In genomic region chr7:120201771-120202170, GRCm38 (mm10) we compare ENCODE assay signal across 8 mouse cellular contexts. TPM values are rescaled to one million over a fixed set of nuclear protein-coding genes. Genes with fewer than 3 reads are reported as not detected.
DNase-seq lines count a peak whose midpoint lies in the region; ATAC-seq and TF ChIP-seq lines count a peak whose summit lies in the region.

Crym (minus strand) TSS chr7:120202111.

- TF ChIP-seq POLR2A in small intestine, adult 2 months (IDR thresholded peaks at IDR 0.05; ENCODE audit: low read depth, low read length), result no peak

- H3K4me2 ChIP-seq in heart, embryonic 14.5 days (ENCODE audit: low read length), result peak within 1 kb of the TSS; percentile 53
- peak within 1 kb of the TSS; percentile 43 for H3K4me2 ChIP-seq in intestine, embryonic 16.5 days (ENCODE audit: low read depth, low read length)
- H3K4me2 ChIP-seq in liver, embryonic 13.5 days, result peak within 1 kb of the TSS; percentile 36

- H3K36me3 ChIP-seq in heart, embryonic 14.5 days (ENCODE audit: control insufficient read depth, insufficient read depth, low read length), result no peaks in the 10 kb centered on the region
- H3K36me3 ChIP-seq in intestine, embryonic 16.5 days (ENCODE audit: control insufficient read depth, insufficient read depth, low read length), result no peaks in the 10 kb centered on the region
- H3K36me3 ChIP-seq in liver, embryonic 13.5 days, result no peaks in the 10 kb centered on the region
- H3K36me3 ChIP-seq in small intestine, adult 2 months (ENCODE audit: control insufficient read depth, insufficient read depth, low read length), result no peaks in the 10 kb centered on the region

- peak within 1 kb of the TSS; percentile 12 to 17 for H3K4me3 ChIP-seq in heart, embryonic 14.5 days (ENCODE audit: control insufficient read depth in 1 of 2, insufficient read depth in 1 of 2, low read depth in 1 of 2, low read length in 2 of 2)
- H3K4me3 ChIP-seq in intestine, embryonic 16.5 days (ENCODE audit: low read length), result peak within 1 kb of the TSS; percentile 24
- H3K4me3 ChIP-seq in liver, embryonic 13.5 days (replicated peaks), result 0 out of 2 replicates have a peak within 1 kb of the TSS, but pooled peaks have one; percentile 4
- H3K4me3 ChIP-seq in small intestine, adult 2 months (ENCODE audit: low read depth, low read length), result peak within 1 kb of the TSS; percentile 52

- H3K9me3 ChIP-seq in heart, embryonic 14.5 days (ENCODE audit: control insufficient read depth, low read length), result no peaks in the 10 kb centered on the region
- no peaks in the 10 kb centered on the region for H3K9me3 ChIP-seq in intestine, embryonic 16.5 days (ENCODE audit: control insufficient read depth, low read length)
- H3K9me3 ChIP-seq in liver, embryonic 13.5 days (replicated peaks), result no peaks in the 10 kb centered on the region

- ATAC-seq in heart, embryonic 14.5 days (ENCODE audit: insufficient number of reproducible peaks, insufficient read depth, low FRiP score, low read depth), result no peak
- no peak for ATAC-seq in intestine, embryonic 16.5 days
- ATAC-seq in liver, embryonic 13.5 days (ENCODE audit: low read depth), result no peak
- no peak for ATAC-seq in monocyte, adult 5-6 weeks (replicated peaks; ENCODE audit: insufficient number of reproducible peaks, low FRiP score, low TSS enrichment, poor library complexity, severe bottlenecking)

- H3K27ac ChIP-seq in heart, embryonic 14.5 days (replicated peaks in 1 of 2; ENCODE audit: control insufficient read depth in 1 of 2, insufficient read depth in 1 of 2, low read depth in 2 of 2, low read length in 2 of 2), result no peak within 1 kb of the TSS
- H3K27ac ChIP-seq in intestine, embryonic 16.5 days (ENCODE audit: low read length), result no peak within 1 kb of the TSS
- H3K27ac ChIP-seq in liver, embryonic 13.5 days, result no peak within 1 kb of the TSS
- H3K27ac ChIP-seq in small intestine, adult 2 months (ENCODE audit: insufficient read depth, low read depth, low read length), result no peak within 1 kb of the TSS

- H3K27me3 ChIP-seq in heart, embryonic 14.5 days (ENCODE audit: control insufficient read depth, insufficient read depth, low read length), result peaks cover 43% of the 10 kb centered on the region
- peaks cover 19% of the 10 kb centered on the region for H3K27me3 ChIP-seq in intestine, embryonic 16.5 days (replicated peaks; ENCODE audit: control insufficient read depth, insufficient read depth, low read length)
- peaks cover 13% of the 10 kb centered on the region for H3K27me3 ChIP-seq in liver, embryonic 13.5 days
- H3K27me3 ChIP-seq in small intestine, adult 2 months (ENCODE audit: control insufficient read depth, insufficient read depth, low read length), result no peaks in the 10 kb centered on the region

- no peak within 1 kb of the TSS for H3K9ac ChIP-seq in heart, embryonic 14.5 days (ENCODE audit: low read length)
- peak within 1 kb of the TSS; percentile 15 for H3K9ac ChIP-seq in intestine, embryonic 16.5 days (ENCODE audit: low read depth, low read length)
- H3K9ac ChIP-seq in liver, embryonic 13.5 days, result no peak within 1 kb of the TSS

- WGBS in heart, embryonic 14.5 days, result 3% methylated on average over 26 of the region's 26 CpGs
- WGBS in intestine, embryonic 16.5 days, result 5% methylated on average over 26 of the region's 26 CpGs
- WGBS in liver, embryonic 13.5 days (ENCODE audit: insufficient replicate concordance), result 4% methylated on average over 26 of the region's 26 CpGs
- 13% methylated on average over 26 of the region's 26 CpGs for WGBS in small intestine, adult 2 months

- DNase-seq in heart, postnatal 14 days, result no peak
- DNase-seq in embryo, embryonic 10.5 days (ENCODE audit: low spot score), result peak; percentile 31
- no peak for DNase-seq in liver, embryonic 13.5 days
- DNase-seq in adrenal gland, postnatal 25 days, result no peak

- no peak for TF ChIP-seq CTCF in small intestine, adult 2 months (IDR thresholded peaks at IDR 0.05; ENCODE audit: extremely low read depth, insufficient read length, insufficient replicate concordance, low read depth, low read length)

- intact Hi-C loops in heart, postnatal 14 days (cut with DNase I), result no loop called here

- peaks cover 6 to 10% of the 10 kb centered on the region in 2 experiments; a peak in 1 of 4 replicates for H3K4me1 ChIP-seq in heart, embryonic 14.5 days (ENCODE audit: control insufficient read depth in 2 of 2, insufficient read depth in 2 of 2, low read length in 2 of 2)
- H3K4me1 ChIP-seq in intestine, embryonic 16.5 days (ENCODE audit: control insufficient read depth, insufficient read depth, low read length), result peaks cover 9% of the 10 kb centered on the region
- no peaks in the 10 kb centered on the region for H3K4me1 ChIP-seq in liver, embryonic 13.5 days (replicated peaks)
- peaks cover 8% of the 10 kb centered on the region for H3K4me1 ChIP-seq in small intestine, adult 2 months (ENCODE audit: control insufficient read depth, insufficient read depth, insufficient read length, low read length)

RNA-seq across cellular contexts. Expression of gene Crym, which starts in this region (rescaled TPM):
- polyA plus RNA-seq in heart, embryonic 14.5 days (2014; fragmentation: Nextera tagmentation; extraction: Ambion mirVana), result 1.2 and 2.3 TPM in 2 replicates
- total RNA-seq in heart, postnatal 14 days (2021), result under 1 TPM; 0.51 to 0.88 TPM
- polyA plus RNA-seq in intestine, embryonic 16.5 days (2015; fragmentation: Nextera tagmentation; extraction: Ambion mirVana), result 1.4 and 2.0 TPM in 2 replicates
- 0.25 and 0.44 TPM in 2 replicates for polyA plus RNA-seq in liver, embryonic 13.5 days (2015; fragmentation: Nextera tagmentation; extraction: Ambion mirVana)
- 1.7 and 2.0 TPM in 2 replicates for polyA plus RNA-seq in small intestine, adult 2 months (2012; rRNA removed)
- total RNA-seq in adrenal gland, postnatal 25 days (2021), result 1.6 and 3.3 TPM in 2 replicates
- total RNA-seq in monocyte, adult 5-6 weeks (2017), result not detected in 3 replicates
